Mouse (Mus musculus): ENCODE results near the gene Avpi1. TPM values are rescaled to one million over a fixed set of nuclear protein-coding genes. Genes with fewer than 3 reads are reported as not detected.
"Not testable (repeated sequence)": the region's sequence is repeated elsewhere in the genome, so short reads cannot be mapped to it uniquely, and the experiment has no call there.

Avpi1 gene
- polyA plus RNA-seq, 1 experiment: 27.9 TPM

GRCm38 (mm10) chr19:42115783-42116335 is 13.0 kb downstream of the Avpi1 start:
- DNase-seq (ENCODE audit: low read depth): no peak

- DNase-seq (ENCODE audit: low read depth): no peak
These were observed 24.2 kb downstream of the Avpi1 start for GRCm38 (mm10) chr19:42104681-42105080.

GRCm38 (mm10) chr19:42099406-42099805 is 29.5 kb downstream of the Avpi1 start:
- no peak for DNase-seq (ENCODE audit: low read depth)

GRCm38 (mm10) chr19:42090637-42091141 is 38.2 kb downstream of the Avpi1 start:
- no peak for DNase-seq (ENCODE audit: low read depth)

GRCm38 (mm10) chr19:42089748-42090595 is 38.9 kb downstream of the Avpi1 start, which contains the start of gene Pi4k2a:
Pi4k2a (plus strand) TSS chr19:42090470.
- peak; percentile 96 for DNase-seq (ENCODE audit: low read depth)

GRCm38 (mm10) chr19:42089103-42089747 is 39.6 kb downstream of the Avpi1 start:
- DNase-seq (ENCODE audit: low read depth): no peak

- no peak for DNase-seq (ENCODE audit: low read depth)
These were observed 42.7 kb downstream of the Avpi1 start, which contains the start of gene Morn4 for GRCm38 (mm10) chr19:42086166-42086565. Morn4 (minus strand) TSS chr19:42086357.

GRCm38 (mm10) chr19:42085690-42086089 is 43.2 kb downstream of the Avpi1 start:
- DNase-seq (ENCODE audit: low read depth): no peak

GRCm38 (mm10) chr19:42081613-42082012 is 47.2 kb downstream of the Avpi1 start:
- not testable (repeated sequence) for DNase-seq (ENCODE audit: low read depth)

- DNase-seq (ENCODE audit: low read depth): no peak
These were observed 48.4 kb downstream of the Avpi1 start for GRCm38 (mm10) chr19:42080469-42080868.

- DNase-seq (ENCODE audit: low read depth): no peak
These were observed 48.9 kb downstream of the Avpi1 start for GRCm38 (mm10) chr19:42079950-42080349.

- no peak for DNase-seq (ENCODE audit: low read depth)
These were observed 49.9 kb downstream of the Avpi1 start for GRCm38 (mm10) chr19:42079006-42079405.

GRCm38 (mm10) chr19:42078566-42078965 is 50.3 kb downstream of the Avpi1 start:
- DNase-seq (ENCODE audit: low read depth): no peak

GRCm38 (mm10) chr19:42075992-42076391 is 52.9 kb downstream of the Avpi1 start:
- DNase-seq (ENCODE audit: low read depth): no peak

GRCm38 (mm10) chr19:42075051-42075450 is 53.8 kb downstream of the Avpi1 start:
- DNase-seq (ENCODE audit: low read depth): no peak

Other genes starting within 250 kb of the Avpi1 start
- gene Rrp12, start 232.9 kb downstream of the Avpi1 start, polyA plus RNA-seq (2012; rRNA removed): 6.0 and 6.9 TPM in 2 replicates
- gene Pgam1, start 217.1 kb downstream of the Avpi1 start, polyA plus RNA-seq (2012; rRNA removed): 236 and 243 TPM in 2 replicates
- gene Exosc1, start 195.6 kb downstream of the Avpi1 start, polyA plus RNA-seq (2012; rRNA removed): 14.6 and 15.7 TPM in 2 replicates
- gene Zdhhc16, start 195.6 kb downstream of the Avpi1 start, polyA plus RNA-seq (2012; rRNA removed): 76.1 and 85.0 TPM in 2 replicates
- gene Mms19, start 147.9 kb downstream of the Avpi1 start, polyA plus RNA-seq (2012; rRNA removed): 51.4 and 73.4 TPM in 2 replicates
- 30.5 and 40.2 TPM in 2 replicates for gene Ubtd1, start 147.3 kb downstream of the Avpi1 start, polyA plus RNA-seq (2012; rRNA removed)
- gene Ankrd2, start 93.1 kb downstream of the Avpi1 start, polyA plus RNA-seq (2012; rRNA removed): 0.16 TPM in 1 of 2 replicates, not detected in the other
- 13.7 and 14.3 TPM in 2 replicates for gene Hoga1, start 83.4 kb downstream of the Avpi1 start, polyA plus RNA-seq (2012; rRNA removed)
- gene 4933411K16Rik, start 76.8 kb downstream of the Avpi1 start, polyA plus RNA-seq (2012; rRNA removed): 14.3 and 20.8 TPM in 2 replicates
- gene Morn4, start 42.7 kb downstream of the Avpi1 start, polyA plus RNA-seq (2012; rRNA removed): 20.2 and 22.4 TPM in 2 replicates
- 33.5 and 40.1 TPM in 2 replicates for gene Pi4k2a, start 38.6 kb downstream of the Avpi1 start, polyA plus RNA-seq (2012; rRNA removed)
- 58.9 and 67.2 TPM in 2 replicates for gene Marveld1, start 18.3 kb upstream of the Avpi1 start, polyA plus RNA-seq (2012; rRNA removed)
- gene Zfyve27, start 34.9 kb upstream of the Avpi1 start, polyA plus RNA-seq (2012; rRNA removed): 49.5 and 61.8 TPM in 2 replicates
- gene Sfrp5, start 73.2 kb upstream of the Avpi1 start, polyA plus RNA-seq (2012; rRNA removed): 10.8 and 92.7 TPM in 2 replicates
- 0.46 and 2.1 TPM in 2 replicates for gene Golga7b, start 118.5 kb upstream of the Avpi1 start, polyA plus RNA-seq (2012; rRNA removed)

Measured in gonadal fat pad, adult 2 months (tissue).